Mouse (Mus musculus) cerebellum, adult 2 months (tissue): ENCODE measurements around the gene Tmem37. TPM values are rescaled to one million over a fixed set of nuclear protein-coding genes. Genes with fewer than 3 reads are reported as not detected.
A peak's percentile ranks its signal among the peaks of the same experiment; 100 is the strongest.

Source experiments
- DNase-seq, 2 experiments: peaks; one replicate each; pipeline ENCODE4 v3.0.0; 2021
- H3K27ac ChIP-seq: fragments of 200-500 bp; 2 replicates; pipeline ENCODE4 v1.5.1; 2012; ENCODE audit warnings: low read length, control low read depth, inconsistent platforms; ENCODE audit not compliant: insufficient read depth
- H3K27me3 ChIP-seq: fragments of 200-500 bp; 2 replicates; pipeline ENCODE4 v1.6.1; 2012; ENCODE audit warnings: inconsistent platforms, mild to moderate bottlenecking, low read length, moderate library complexity; ENCODE audit not compliant: control insufficient read depth, insufficient read depth
- H3K4me1 ChIP-seq: fragments of 200-500 bp; 2 replicates; pipeline ENCODE4 v1.6.1; 2011; ENCODE audit warnings: low read length; ENCODE audit not compliant: control insufficient read depth, insufficient read depth
- H3K4me3 ChIP-seq: fragments of 200-500 bp; replicated peaks from 2 replicates; pipeline ENCODE3; 2011; ENCODE audit warnings: mild to moderate bottlenecking, low read depth, low read length, control low read depth; ENCODE audit not compliant: insufficient read depth
- CTCF ChIP-seq: fragments of 200-500 bp; IDR thresholded peaks from 2 replicates; pipeline ENCODE4 v1.5.1; 2011; ENCODE audit warnings: low read depth, mild to moderate bottlenecking, control low read depth, low read length, moderate library complexity, borderline replicate concordance; ENCODE audit not compliant: insufficient read depth
- POLR2A ChIP-seq: fragments of 200-500 bp; IDR thresholded peaks from 2 replicates; pipeline ENCODE4 v1.6.1; 2011; ENCODE audit warnings: low read length, control low read depth, borderline replicate concordance; ENCODE audit not compliant: insufficient read depth
- WGBS: fragments of 180-500 bp; shearing (Covaris S2); methylation state at CpG from one replicate; pipeline ENCODE4 v1.1.7; 2018; 5-methylcytosine and 5-hydroxymethylcytosine counted together
- polyA plus RNA-seq: library from polyadenylated mRNA; depleted of rRNA; stranded (reverse); fragments of >200 nt; gene quantifications from 2 replicates; pipeline ENCODE4 v1.2.3, GENCODE M21; 2012

The Tmem37 gene
- polyA plus RNA-seq, 1 experiment, result 1.3 TPM

DNA sequence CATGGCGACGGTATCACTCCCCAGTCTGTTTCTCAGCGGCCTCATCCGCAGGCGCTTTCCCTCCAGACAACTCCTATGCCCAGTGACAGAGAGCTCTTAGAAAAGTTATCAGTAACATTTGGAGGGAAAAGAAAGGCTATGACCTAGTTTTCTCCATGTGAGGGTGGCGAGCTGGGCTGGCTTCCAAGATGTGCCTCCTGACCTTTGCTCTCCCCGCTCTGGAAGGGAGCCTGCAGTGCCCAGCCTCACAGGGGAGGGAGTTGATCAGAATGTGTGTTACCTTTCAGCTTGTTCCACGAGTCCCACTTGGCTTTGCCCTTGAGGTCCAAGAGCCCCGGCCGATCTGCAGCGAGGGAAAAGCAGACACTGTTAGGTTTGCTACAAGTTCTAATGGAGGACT is 42.2 kb upstream of the Tmem37 start:
- Histone ChIP-seq H3K4me1 (peaks cover 24% of the 10 kb centered on the region), H3K27ac (peak overlapping the region; percentile 49; the same call in 1 of the 2 replicates), H3K27me3 (no peaks in the 10 kb centered on the region), H3K4me3 (no peak overlapping the region)
- 26% methylated on average over 11 of the region's 11 CpGs for whole genome bisulfite sequencing
- DNase-seq, result peak; percentile 42 to 45
- TF ChIP-seq POLR2A, result no peak
- TF ChIP-seq CTCF, result no peak

DNA sequence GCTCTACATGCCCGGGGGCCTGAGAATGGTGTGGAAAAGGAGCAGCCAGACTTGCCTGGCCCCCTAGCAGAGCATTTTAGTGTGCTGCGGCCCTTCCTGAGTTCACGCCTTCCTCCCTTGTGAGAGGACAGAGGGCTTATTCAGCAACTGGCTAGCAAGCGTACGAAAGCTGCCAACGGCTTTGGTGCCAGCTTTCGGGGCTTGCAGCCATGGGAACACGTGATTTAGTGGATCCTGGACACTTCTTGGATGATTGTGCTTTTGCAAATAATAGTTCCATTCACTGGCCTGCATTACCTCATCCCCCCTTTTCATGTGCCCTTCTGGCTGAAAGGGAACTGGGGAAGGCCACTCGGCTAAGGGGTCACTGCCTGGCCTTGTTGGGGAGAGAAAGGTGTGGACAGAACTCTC is 41.8 kb upstream of the Tmem37 start:
- Histone ChIP-seq H3K4me3 (no peak overlapping the region), H3K27me3 (no peaks in the 10 kb centered on the region), H3K27ac (peak overlapping the region; percentile 49; the same call in 1 of the 2 replicates), H3K4me1 (peaks cover 24% of the 10 kb centered on the region)
- 5% methylated on average over 9 of the region's 9 CpGs for WGBS
- TF ChIP-seq CTCF, result no peak
- no peak for TF ChIP-seq POLR2A
- peak; percentile 82 to 89 for DNase-seq

DNA sequence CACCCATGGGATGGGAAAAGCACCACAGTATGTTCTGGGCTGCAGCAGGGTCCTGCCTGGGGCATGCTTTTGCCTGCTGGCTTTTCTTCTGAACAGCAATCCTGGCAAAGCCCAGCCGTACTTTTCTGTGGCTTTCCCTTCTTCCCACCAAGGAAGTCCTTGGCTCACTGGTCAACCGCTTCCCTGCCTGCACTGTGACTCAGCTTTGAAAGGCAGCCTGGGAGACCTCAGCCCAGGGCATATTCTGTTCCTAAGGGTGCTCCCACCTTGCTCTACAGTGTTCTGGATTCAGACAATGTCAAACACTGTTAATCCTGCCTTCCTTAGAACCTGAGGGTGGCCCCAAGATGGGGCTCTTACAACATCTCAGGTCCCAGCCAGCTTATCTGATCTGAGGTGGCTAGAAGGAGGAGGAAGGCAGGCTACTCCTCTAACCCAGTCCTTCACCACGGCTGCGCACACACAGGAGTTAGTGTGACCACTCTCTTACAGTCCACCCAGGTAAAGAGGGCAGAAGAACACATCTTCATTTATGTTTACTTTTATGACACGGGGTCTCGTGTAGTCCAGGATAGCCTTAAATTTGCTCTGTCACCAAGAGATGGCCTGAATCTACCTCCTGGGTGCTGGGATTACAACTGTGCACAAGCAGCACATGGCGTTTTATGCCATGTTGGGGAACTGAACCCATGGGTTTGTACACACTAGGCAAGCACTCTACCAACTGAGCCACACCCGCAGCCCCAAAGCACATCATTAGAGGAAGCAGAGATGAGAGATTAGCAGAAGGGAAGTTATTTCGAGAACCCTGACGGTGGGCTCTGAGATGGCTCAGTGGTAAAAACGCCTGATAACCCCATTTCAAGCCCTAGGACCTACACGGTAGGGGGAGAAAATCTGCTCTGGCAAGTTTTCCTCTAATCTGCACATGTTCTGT is 38.6 kb upstream of the Tmem37 start:
- Histone ChIP-seq H3K4me1 (peaks cover 18% of the 10 kb centered on the region), H3K4me3 (no peak overlapping the region), H3K27me3 (no peaks in the 10 kb centered on the region), H3K27ac (no peak overlapping the region)
- no peak for TF ChIP-seq POLR2A
- TF ChIP-seq CTCF, result no peak
- 88% methylated on average over 12 of the region's 12 CpGs for WGBS
- no peak for DNase-seq

DNA sequence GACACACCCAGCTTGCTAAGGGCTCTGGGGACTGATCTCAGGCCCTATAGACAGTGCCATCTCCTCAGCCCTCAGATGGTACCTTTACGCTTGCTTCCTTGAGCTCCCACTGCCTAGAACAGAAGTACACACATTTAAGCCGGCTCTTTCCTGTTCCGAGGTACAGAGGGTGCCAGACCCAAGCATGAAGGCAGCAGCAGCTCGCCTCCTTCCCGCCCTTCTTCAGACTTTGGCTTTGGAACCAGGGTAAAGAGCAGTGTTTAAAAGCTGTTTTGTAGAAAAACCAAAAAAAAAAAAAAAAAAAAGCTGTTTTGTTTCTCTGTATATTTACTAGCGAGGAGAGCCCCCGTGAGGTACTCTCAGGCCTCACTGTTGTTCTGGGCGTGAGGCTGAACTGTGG is 37.9 kb upstream of the Tmem37 start:
- H3K4me3 ChIP-seq, result no peak overlapping the region
- peaks cover 18% of the 10 kb centered on the region for H3K4me1 ChIP-seq
- TF ChIP-seq CTCF (no peak), POLR2A (no peak)
- DNase-seq, result no peak
- no peak overlapping the region for H3K27ac ChIP-seq
- 81% methylated on average over 8 of the region's 8 CpGs for WGBS
- H3K27me3 ChIP-seq, result no peaks in the 10 kb centered on the region

DNA sequence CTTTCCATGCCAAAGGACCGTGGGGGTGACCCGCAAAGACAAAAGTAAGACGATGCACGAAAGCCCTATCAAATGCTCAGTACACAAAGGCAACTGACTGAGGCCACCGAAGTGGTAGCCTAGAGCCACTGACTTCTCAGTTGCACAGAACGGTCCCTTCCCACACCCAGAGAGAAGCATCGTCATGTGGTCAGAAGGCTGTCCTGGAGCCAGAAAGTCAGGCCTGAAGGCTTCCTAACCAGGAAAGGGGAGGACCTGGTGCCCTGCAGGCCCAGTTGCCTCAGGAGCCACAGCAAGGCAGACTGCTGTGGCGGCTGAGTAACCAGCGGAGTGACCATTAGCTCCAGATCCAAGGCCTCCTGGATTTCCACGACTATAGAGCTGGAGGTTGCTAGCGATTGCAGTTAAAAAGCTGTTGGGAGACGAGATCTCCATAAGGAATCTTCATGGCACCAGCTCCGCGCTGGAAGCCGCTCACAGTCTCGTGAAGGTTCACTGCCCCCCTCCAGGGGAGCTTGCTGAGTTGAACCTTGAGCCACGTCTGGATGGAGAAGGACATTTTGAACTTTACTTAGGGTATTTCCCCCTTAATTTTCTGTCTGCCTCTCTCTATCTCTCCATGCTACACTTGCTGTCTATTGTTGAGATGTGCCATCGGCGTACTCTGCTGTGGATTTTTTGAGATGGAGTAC is 36.0 kb upstream of the Tmem37 start:
- Histone ChIP-seq H3K27me3 (no peaks in the 10 kb centered on the region), H3K4me1 (peaks cover 2% of the 10 kb centered on the region), H3K4me3 (no peak overlapping the region), H3K27ac (no peak overlapping the region)
- TF ChIP-seq POLR2A, result no peak
- no peak for TF ChIP-seq CTCF
- WGBS, result 79% methylated on average over 19 of the region's 19 CpGs
- no peak for DNase-seq

DNA sequence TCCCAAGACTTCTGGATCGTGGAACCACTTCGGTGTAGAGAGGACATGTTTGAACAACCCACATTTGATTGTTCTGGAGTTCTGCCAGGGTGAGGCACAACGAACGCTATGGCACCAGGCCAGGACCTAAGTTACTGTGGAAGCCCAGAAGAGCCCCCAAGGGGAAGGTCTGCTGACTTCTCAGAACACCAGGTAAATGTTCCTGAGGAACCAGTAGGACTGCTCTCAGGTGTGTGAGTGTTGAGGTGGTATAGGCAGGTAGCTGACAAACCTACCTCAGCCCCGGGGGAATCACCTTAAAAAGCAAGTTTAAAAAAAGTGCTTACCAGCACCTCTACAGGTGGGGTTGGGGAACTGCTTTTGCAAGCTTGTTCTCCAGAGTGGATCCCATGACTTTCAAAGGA is 31.7 kb upstream of the Tmem37 start:
- Histone ChIP-seq H3K27me3 (no peaks in the 10 kb centered on the region), H3K4me1 (no peaks in the 10 kb centered on the region), H3K4me3 (no peak overlapping the region), H3K27ac (no peak overlapping the region)
- DNase-seq, result no peak
- WGBS, result 29% methylated on average over 5 of the region's 5 CpGs
- no peak for TF ChIP-seq POLR2A
- no peak for TF ChIP-seq CTCF

- no peak overlapping the region for H3K4me3 ChIP-seq
- H3K4me1 ChIP-seq, result no peaks in the 10 kb centered on the region
- no peak overlapping the region for H3K27ac ChIP-seq
- WGBS, result 89% methylated on average over 3 of the region's 3 CpGs
- H3K27me3 ChIP-seq, result no peaks in the 10 kb centered on the region
- TF ChIP-seq CTCF, result no peak
- no peak for TF ChIP-seq POLR2A
- DNase-seq, result no peak
Observed at GRCm38 (mm10) chr1:120101227-120101609, 27.3 kb upstream of the Tmem37 start.
